Mouse (Mus musculus) forebrain, embryonic 11.5 days (tissue): ENCODE results near the gene Psd. TPM values are rescaled to one million over a fixed set of nuclear protein-coding genes. Genes with fewer than 3 reads are reported as not detected.

Experiments
- ATAC-seq: fragments of 200-750 bp; cut with Nextera tagmentation; replicated peaks from 2 replicates; pipeline ENCODE4 v1.8.0; 2017; ENCODE audit warnings: moderate TSS enrichment; ENCODE audit not compliant: low FRiP score
- DNase-seq: peaks from one replicate; pipeline ENCODE4 v3.0.0-alpha.2; 2017; ENCODE audit warnings: low spot score
- H3K27ac ChIP-seq: fragments of 300-500 bp; sonication (generic); 2 replicates; pipeline ENCODE4 v1.5.1; 2014; ENCODE audit warnings: low read depth, low read length
- H3K27me3 ChIP-seq: fragments of 300-500 bp; sonication (generic); 2 replicates; pipeline ENCODE4 v1.6.1; 2014; ENCODE audit warnings: mild to moderate bottlenecking, low read length, mixed read lengths; ENCODE audit not compliant: control insufficient read depth, insufficient read depth
- H3K36me3 ChIP-seq: fragments of 300-500 bp; sonication (generic); 2 replicates; pipeline ENCODE4 v1.6.1; 2014; ENCODE audit warnings: mild to moderate bottlenecking, low read length, moderate library complexity, mixed read lengths; ENCODE audit not compliant: control insufficient read depth, insufficient read depth
- H3K4me1 ChIP-seq: fragments of 300-500 bp; sonication (generic); replicated peaks from 2 replicates; pipeline ENCODE4 v1.6.1; 2014; ENCODE audit warnings: low read length, mixed read lengths; ENCODE audit not compliant: control insufficient read depth, insufficient read depth
- H3K4me2 ChIP-seq: fragments of 300-500 bp; sonication (generic); 2 replicates; pipeline ENCODE4 v1.6.1; 2014; ENCODE audit warnings: low read depth, mild to moderate bottlenecking, low read length, moderate library complexity, mixed read lengths; ENCODE audit not compliant: severe bottlenecking
- H3K4me3 ChIP-seq: fragments of 300-500 bp; sonication (generic); 2 replicates; pipeline ENCODE4 v1.5.1; 2014; ENCODE audit warnings: low read depth, low read length
- H3K9ac ChIP-seq: fragments of 300-500 bp; sonication (generic); 2 replicates; pipeline ENCODE4 v1.6.1; 2014; ENCODE audit warnings: low read length
- H3K9me3 ChIP-seq: fragments of 300-500 bp; sonication (generic); 2 replicates; pipeline ENCODE4 v1.6.1; 2016; ENCODE audit warnings: low read length, mixed read lengths; ENCODE audit not compliant: control insufficient read depth
- WGBS: fragments of 180-500 bp; shearing (Covaris S2); extraction: QIAGEN DNeasy Blood & Tissue Kit; methylation state at CpG from one replicate; pipeline ENCODE4 v1.1.7; 2014; 5-methylcytosine and 5-hydroxymethylcytosine counted together
- polyA plus RNA-seq: library from polyadenylated mRNA; unstranded; fragments of >200 nt; fragmentation: Nextera tagmentation; extraction: Ambion mirVana; gene quantifications from 2 replicates; pipeline ENCODE4 v1.2.1, GENCODE M21; 2014

Gene Psd
- polyA plus RNA-seq = 10.7 and 11.3 TPM in 2 replicates

DNA sequence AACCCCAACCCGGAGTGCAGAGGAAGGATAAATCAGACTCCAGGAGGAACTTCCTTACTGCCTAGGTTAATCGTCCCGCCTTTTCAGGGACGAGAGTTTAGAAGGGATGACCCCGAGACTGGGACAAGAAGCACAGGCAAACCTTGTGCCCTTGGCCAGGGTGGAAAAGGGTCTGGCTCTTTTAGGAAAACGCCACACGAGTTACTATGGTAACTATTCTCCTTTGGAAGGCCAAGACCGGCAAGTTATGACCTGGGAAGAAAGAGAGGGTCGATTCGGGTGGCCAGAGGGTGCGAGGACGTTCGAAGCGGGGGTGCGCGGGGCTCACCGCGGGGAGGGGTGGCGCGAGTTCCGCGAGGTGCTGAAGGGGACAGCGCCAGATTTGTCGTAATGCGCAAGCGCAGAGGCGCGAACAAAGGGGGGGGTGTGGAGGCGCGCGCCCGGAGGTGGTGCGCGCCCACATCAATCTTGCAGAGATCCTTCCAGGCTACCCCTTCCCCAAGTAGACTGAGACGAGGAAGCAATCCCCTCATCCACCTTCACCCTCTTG is at the start of gene Psd:
TSS of gene Psd (minus strand) at position 401 of the 550 bp plus-strand sequence.
- peak within 1 kb of the TSS; percentile 63 for H3K4me3 ChIP-seq
- no peaks in the 10 kb centered on the region for H3K9me3 ChIP-seq
- peaks cover 23% of the 10 kb centered on the region for H3K4me1 ChIP-seq
- H3K27ac ChIP-seq = peak within 1 kb of the TSS; percentile 89
- ATAC-seq (no peak), DNase-seq (peak; percentile 85)
- peak within 1 kb of the TSS; percentile 75 for H3K9ac ChIP-seq
- peaks cover 2% of the 10 kb centered on the region; the same call in 1 of the 2 replicates for H3K36me3 ChIP-seq
- peak within 1 kb of the TSS; percentile 100 for H3K4me2 ChIP-seq
- peaks cover 17% of the 10 kb centered on the region for H3K27me3 ChIP-seq
- under 1% methylated on average over 33 of the region's 35 CpGs for WGBS

DNA sequence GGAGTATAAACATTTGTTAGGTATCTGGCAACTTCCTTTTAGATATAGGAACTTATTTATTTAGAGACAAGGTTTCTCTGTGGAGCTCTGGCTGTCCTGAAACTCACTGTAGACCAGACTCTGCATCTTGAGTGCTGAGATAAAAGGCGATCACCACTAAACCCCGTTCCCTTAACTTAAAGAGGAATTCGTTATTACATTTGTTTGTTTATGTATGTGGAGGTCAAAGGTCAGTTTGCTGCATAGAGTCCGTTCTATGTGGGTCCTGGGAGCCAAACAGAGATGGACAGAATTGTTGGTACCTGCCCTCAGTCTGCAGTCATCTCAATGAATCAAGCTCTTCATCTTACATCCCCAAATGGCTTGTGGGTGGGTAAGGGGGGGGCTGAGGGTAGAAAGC is 48.9 kb upstream of the Psd start:
- Histone ChIP-seq H3K9ac (no peak overlapping the region), H3K4me1 (no peaks in the 10 kb centered on the region), H3K36me3 (peaks cover 9% of the 10 kb centered on the region), H3K4me3 (no peak overlapping the region), H3K9me3 (no peaks in the 10 kb centered on the region), H3K27ac (no peak overlapping the region), H3K4me2 (no peak overlapping the region), H3K27me3 (no peaks in the 10 kb centered on the region)
- 70% methylated on average over 4 of the region's 4 CpGs for WGBS
- DNase-seq = no peak
- ATAC-seq = no peak

DNA sequence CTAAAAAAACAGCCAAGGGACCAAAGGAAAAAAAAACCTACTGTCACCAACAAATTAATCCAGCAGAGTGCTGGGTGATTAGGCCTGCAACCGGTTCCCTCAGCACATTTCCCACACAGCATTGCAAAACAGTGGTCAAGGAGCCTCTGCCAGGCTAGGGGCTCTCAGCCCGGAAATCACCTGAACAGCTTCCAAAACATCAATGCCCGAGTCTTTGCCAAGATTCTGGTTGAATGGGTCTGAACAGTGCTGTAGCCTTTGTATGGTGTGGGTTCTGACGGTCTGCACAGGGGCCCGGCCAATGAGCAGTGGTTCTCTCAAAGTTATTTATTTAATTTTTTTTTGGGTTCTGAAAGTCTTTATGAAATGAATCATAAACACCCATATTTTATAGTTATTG is 48.5 kb upstream of the Psd start:
- Histone ChIP-seq H3K36me3 (peaks cover 5% of the 10 kb centered on the region), H3K9me3 (no peaks in the 10 kb centered on the region), H3K9ac (no peak overlapping the region), H3K27me3 (no peaks in the 10 kb centered on the region), H3K4me2 (no peak overlapping the region), H3K4me3 (no peak overlapping the region), H3K27ac (no peak overlapping the region), H3K4me1 (no peaks in the 10 kb centered on the region)
- DNase-seq (no peak), ATAC-seq (no peak)
- WGBS = 64% methylated on average over 5 of the region's 5 CpGs

DNA sequence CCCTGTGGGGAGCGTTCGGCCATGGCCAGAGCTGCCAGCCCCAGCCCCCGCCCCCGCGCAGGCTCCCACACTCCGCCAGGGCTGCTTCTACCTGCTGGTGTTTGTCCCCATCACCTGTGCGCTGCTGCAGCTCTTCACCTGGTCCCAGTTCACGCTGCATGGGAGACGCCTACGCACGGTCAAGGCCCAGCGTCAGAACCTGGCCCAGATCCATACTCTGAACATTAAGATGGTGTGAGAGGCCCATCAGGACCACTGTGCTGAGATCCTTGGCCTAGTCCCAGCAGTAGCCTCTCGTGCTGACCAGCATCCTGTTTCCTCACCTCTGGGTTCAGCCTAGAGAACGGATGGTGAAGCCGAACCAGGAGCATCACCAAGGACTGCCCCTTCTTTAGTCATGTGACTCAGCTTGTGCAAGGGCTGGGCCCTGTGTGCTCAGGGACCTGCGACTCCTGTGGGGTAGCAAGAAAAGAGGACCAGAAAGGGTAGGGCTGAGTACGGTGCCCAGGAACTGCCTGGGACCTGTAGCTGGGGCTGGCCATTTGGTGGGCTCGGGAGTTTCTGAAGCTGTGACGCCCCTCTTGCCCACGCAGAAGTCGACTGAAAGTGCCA is 47.6 kb upstream of the Psd start:
- DNase-seq = no peak
- no peak overlapping the region for H3K27ac ChIP-seq
- 0 out of 2 replicates have a peak, but pooled peaks have one; percentile 27 for ATAC-seq

DNA sequence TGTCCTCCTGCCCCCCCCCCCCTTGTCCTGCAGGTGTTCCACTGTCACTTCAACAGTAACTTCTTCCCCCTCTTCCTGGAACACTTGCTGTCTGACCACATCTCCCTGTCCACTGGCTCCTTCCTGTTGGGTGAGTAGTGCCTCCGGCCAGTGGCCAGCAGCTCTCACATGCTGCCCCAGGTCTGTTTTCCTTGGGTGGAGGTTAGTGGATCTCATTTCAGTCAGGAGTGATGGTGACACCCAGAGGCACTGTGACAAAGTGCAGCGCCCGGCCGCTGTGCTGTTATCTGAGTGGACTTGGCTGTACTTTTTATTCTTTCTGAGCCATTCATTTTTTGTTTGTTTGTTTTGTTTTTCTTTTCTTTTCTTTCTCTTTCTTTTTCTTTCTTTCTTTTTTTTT is 42.2 kb upstream of the Psd start:
- Histone ChIP-seq H3K36me3 (no peaks in the 10 kb centered on the region), H3K9ac (no peak overlapping the region), H3K9me3 (no peaks in the 10 kb centered on the region), H3K27me3 (no peaks in the 10 kb centered on the region), H3K4me1 (no peaks in the 10 kb centered on the region), H3K27ac (no peak overlapping the region), H3K4me2 (no peak overlapping the region), H3K4me3 (no peak overlapping the region)
- peak; percentile 61 for DNase-seq
- ATAC-seq = no peak
- 38% methylated on average over 4 of the region's 4 CpGs for WGBS

More for the DNA sequence above, 47.6 kb upstream of the Psd start:
- Histone ChIP-seq H3K27me3 (no peaks in the 10 kb centered on the region), H3K4me3 (no peak overlapping the region), H3K36me3 (peaks cover 3% of the 10 kb centered on the region), H3K9me3 (no peaks in the 10 kb centered on the region), H3K4me1 (no peaks in the 10 kb centered on the region), H3K4me2 (no peak overlapping the region), H3K9ac (no peak overlapping the region)
- 46% methylated on average over 21 of the region's 21 CpGs for WGBS

DNA sequence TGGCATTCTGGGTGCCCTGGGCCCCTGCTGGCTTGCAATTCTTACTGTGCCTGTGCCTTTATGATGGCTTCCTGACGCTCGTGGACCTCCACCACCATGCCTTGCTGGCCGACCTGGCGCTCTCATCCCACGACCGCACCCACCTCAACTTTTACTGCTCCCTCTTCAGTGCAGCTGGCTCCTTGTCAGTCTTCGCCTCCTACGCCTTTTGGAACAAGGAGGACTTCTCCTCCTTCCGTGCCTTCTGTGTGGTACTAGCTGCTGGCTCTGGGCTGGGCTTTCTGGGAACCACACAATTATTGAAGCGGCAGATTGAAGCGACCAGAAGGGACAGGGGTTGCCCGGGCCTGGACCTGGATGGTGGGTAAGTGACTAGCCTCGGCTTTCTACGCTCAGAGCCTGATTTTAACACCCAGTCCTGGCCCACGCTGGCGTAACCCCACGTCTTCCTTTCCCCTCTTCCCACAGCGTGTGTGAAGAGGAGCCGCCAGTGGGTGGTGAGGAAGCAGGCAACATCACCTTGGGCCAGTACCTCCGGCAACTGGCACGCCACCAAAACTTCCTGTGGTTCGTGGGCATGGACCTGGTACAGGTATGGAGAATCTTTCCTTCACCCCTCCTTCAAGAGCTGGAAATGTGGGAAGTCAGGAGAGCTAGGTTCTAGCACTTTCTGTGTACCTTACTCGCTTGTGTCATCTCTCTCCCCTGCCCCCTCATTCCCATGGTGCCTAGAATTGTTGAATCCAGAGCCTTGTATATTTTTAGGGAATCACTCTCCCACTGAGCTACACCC is 41.0 kb upstream of the Psd start:
- H3K9me3 ChIP-seq = no peaks in the 10 kb centered on the region
- H3K4me1 ChIP-seq = no peaks in the 10 kb centered on the region
- ATAC-seq (no peak), DNase-seq (no peak)
- no peaks in the 10 kb centered on the region for H3K36me3 ChIP-seq
- H3K9ac ChIP-seq = no peak overlapping the region
- no peaks in the 10 kb centered on the region for H3K27me3 ChIP-seq
- no peak overlapping the region for H3K4me3 ChIP-seq
- WGBS = 90% methylated on average over 23 of the region's 23 CpGs
- H3K27ac ChIP-seq = no peak overlapping the region
- H3K4me2 ChIP-seq = no peak overlapping the region

DNA sequence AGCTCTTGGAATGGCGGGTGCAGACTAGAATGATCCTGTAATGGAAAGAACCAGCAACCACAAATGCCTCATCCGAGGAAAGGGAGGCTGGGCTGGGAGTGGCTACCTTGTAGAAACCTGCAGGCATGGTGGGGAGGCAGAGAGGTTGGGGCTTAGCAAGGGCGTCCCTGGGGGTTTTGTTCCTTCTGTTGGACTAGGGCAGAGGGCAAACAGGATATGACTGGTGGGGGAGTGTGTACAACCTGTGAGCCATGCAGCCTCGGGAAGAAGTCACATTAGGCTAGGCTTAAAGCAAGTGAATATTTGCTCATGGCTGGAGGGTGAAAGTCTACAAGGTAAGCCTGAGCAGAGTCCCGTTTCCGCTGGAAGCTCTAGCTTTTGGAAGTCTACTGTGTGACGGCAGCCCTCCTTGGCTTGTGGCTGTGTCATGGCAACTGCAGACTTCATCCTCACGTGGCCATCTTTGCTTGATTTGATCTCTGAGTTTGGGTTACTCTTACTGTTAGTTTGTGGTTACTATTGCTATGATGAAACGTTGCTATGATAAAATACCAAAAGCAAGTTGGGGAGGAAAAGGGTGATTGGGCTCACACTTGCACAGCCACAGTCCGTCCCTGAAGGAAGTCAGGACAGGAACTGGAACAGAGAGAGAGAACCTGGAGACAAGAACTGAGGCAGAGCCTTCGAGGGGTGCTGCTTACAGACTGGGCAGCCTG is 36.5 kb upstream of the Psd start:
- Histone ChIP-seq H3K4me1 (no peaks in the 10 kb centered on the region), H3K9ac (no peak overlapping the region), H3K27me3 (no peaks in the 10 kb centered on the region), H3K9me3 (no peaks in the 10 kb centered on the region), H3K27ac (no peak overlapping the region), H3K4me3 (no peak overlapping the region), H3K36me3 (no peaks in the 10 kb centered on the region), H3K4me2 (no peak overlapping the region)
- DNase-seq = no peak
- 86% methylated on average over 11 of the region's 11 CpGs for WGBS
- ATAC-seq = no peak

DNA sequence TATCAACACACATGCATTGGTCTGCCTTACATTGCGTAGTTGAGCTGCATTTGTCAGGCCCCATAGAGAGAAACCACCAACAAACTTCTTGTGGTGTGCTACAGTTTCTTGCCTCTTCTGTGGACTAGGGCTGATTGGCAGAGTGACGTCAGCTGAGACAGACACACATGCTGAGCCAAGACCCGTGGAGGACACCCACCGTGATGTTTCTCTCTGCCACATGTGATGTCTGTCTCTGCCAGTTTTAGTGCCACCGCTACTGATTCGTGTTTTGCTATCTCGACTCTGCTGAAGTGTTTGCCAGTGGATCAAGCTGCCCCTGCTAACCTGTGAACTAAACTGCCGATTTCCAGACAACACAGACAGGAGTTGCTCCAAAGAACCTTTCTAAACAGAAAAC is 35.1 kb upstream of the Psd start:
- WGBS = 91% methylated on average over 8 of the region's 8 CpGs
- DNase-seq = no peak
- Histone ChIP-seq H3K4me2 (no peak overlapping the region), H3K36me3 (no peaks in the 10 kb centered on the region), H3K9me3 (no peaks in the 10 kb centered on the region), H3K9ac (no peak overlapping the region), H3K4me3 (no peak overlapping the region), H3K4me1 (peaks cover 5% of the 10 kb centered on the region; the same call in 1 of the 2 replicates), H3K27me3 (peaks cover 6% of the 10 kb centered on the region), H3K27ac (no peak overlapping the region)
- ATAC-seq = no peak
